Mouse (Mus musculus) stomach, postnatal 0 days (tissue): ENCODE data around the gene Ing4.

Experiments
- CTCF ChIP-seq: IDR thresholded peaks from 2 replicates; pipeline ENCODE4 v1.5.1; 2016; ENCODE audit warnings: antibody characterized with exemption, low read depth, mild to moderate bottlenecking, moderate library complexity
- EP300 ChIP-seq: optimal IDR thresholded peaks from 2 replicates; pipeline ENCODE3; 2016; ENCODE audit warnings: antibody characterized with exemption

- TF ChIP-seq CTCF (no peak), EP300 (no peak)
Measured at GRCm38 (mm10) chr6:125092372-125092771, 52.8 kb downstream of the Ing4 start.
